Mouse (Mus musculus): ENCODE measurements around the gene Qtrt1. TPM values are rescaled to one million over a fixed set of nuclear protein-coding genes. Genes with fewer than 3 reads are reported as not detected.

Gene Qtrt1
- polyA plus RNA-seq, 1 experiment from 2014 or later: 31.7 TPM

DNA sequence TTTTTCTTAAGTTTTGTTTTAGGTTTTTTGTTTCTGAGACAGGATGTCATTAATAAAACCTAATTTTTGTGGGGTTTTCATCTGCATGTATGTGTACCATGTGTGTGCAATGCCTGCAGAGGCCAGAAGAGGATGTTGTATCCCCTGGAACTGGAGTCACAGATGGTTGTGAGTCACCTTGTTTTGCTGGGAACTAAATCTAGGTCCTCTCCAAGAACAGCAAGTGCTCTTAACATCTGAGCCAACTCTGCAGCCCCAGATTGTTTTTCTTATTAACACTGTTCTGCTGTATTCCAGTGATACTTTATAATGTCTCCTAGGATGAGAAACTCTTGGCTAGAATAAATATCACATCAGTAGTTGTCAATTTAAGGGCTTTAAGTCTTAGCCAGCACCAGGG, 30.8 kb upstream of the Qtrt1 start:
- H3K27ac ChIP-seq (ENCODE audit: low read depth, low read length): no peak overlapping the region
- H3K4me3 ChIP-seq (ENCODE audit: low read depth, low read length): no peak overlapping the region
- no peak for ATAC-seq (replicated peaks; ENCODE audit: insufficient number of reproducible peaks, low FRiP score, low TSS enrichment)
- H3K27me3 ChIP-seq (ENCODE audit: control insufficient read depth, insufficient read depth, low read length): no peaks in the 10 kb centered on the region
- H3K4me1 ChIP-seq (ENCODE audit: control insufficient read depth, insufficient read depth, low read length): peaks cover 35% of the 10 kb centered on the region
- H3K9ac ChIP-seq (ENCODE audit: low read depth, low read length): no peak overlapping the region
- peaks cover 5% of the 10 kb centered on the region for H3K36me3 ChIP-seq (ENCODE audit: control insufficient read depth, insufficient read depth, low read length)
- H3K4me2 ChIP-seq: no peak overlapping the region
- no peaks in the 10 kb centered on the region for H3K9me3 ChIP-seq (replicated peaks; ENCODE audit: control insufficient read depth, low read length)

GRCm38 (mm10) chr9:21383966-21384365, 27.7 kb upstream of the Qtrt1 start:
- no peak for ATAC-seq (replicated peaks; ENCODE audit: insufficient number of reproducible peaks, low FRiP score, low TSS enrichment)
- no peak overlapping the region for H3K27ac ChIP-seq (ENCODE audit: low read depth, low read length)
- no peak overlapping the region; the same call in 1 of the 2 replicates for H3K9ac ChIP-seq (ENCODE audit: low read depth, low read length)
- H3K4me3 ChIP-seq (ENCODE audit: low read depth, low read length): no peak overlapping the region
- H3K4me1 ChIP-seq (ENCODE audit: control insufficient read depth, insufficient read depth, low read length): peaks cover 18% of the 10 kb centered on the region
- H3K36me3 ChIP-seq (ENCODE audit: control insufficient read depth, insufficient read depth, low read length): peaks cover 12% of the 10 kb centered on the region
- H3K4me2 ChIP-seq: no peak overlapping the region
- no peaks in the 10 kb centered on the region for H3K9me3 ChIP-seq (replicated peaks; ENCODE audit: control insufficient read depth, low read length)
- no peaks in the 10 kb centered on the region for H3K27me3 ChIP-seq (ENCODE audit: control insufficient read depth, insufficient read depth, low read length)

- ATAC-seq (replicated peaks; ENCODE audit: insufficient number of reproducible peaks, low FRiP score, low TSS enrichment): no peak
- no peaks in the 10 kb centered on the region for H3K27me3 ChIP-seq (ENCODE audit: control insufficient read depth, insufficient read depth, low read length)
- H3K36me3 ChIP-seq (ENCODE audit: control insufficient read depth, insufficient read depth, low read length): peaks cover 59% of the 10 kb centered on the region
- no peaks in the 10 kb centered on the region for H3K4me1 ChIP-seq (ENCODE audit: control insufficient read depth, insufficient read depth, low read length)
- H3K4me2 ChIP-seq: no peak overlapping the region
- no peak overlapping the region for H3K9ac ChIP-seq (ENCODE audit: low read depth, low read length)
- no peaks in the 10 kb centered on the region for H3K9me3 ChIP-seq (replicated peaks; ENCODE audit: control insufficient read depth, low read length)
- WGBS (ENCODE audit: insufficient replicate concordance): 86% methylated on average over 10 of the region's 10 CpGs
- H3K27ac ChIP-seq (ENCODE audit: low read depth, low read length): no peak overlapping the region
- H3K4me3 ChIP-seq (ENCODE audit: low read depth, low read length): no peak overlapping the region
Measured at GRCm38 (mm10) chr9:21392646-21393175, 18.9 kb upstream of the Qtrt1 start.

GRCm38 (mm10) chr9:21395692-21396091, 15.9 kb upstream of the Qtrt1 start:
- H3K4me1 ChIP-seq (ENCODE audit: control insufficient read depth, insufficient read depth, low read length): no peaks in the 10 kb centered on the region
- WGBS (ENCODE audit: insufficient replicate concordance): 78% methylated on average over 3 of the region's 3 CpGs
- H3K27me3 ChIP-seq (ENCODE audit: control insufficient read depth, insufficient read depth, low read length): no peaks in the 10 kb centered on the region
- no peaks in the 10 kb centered on the region for H3K9me3 ChIP-seq (replicated peaks; ENCODE audit: control insufficient read depth, low read length)
- no peak overlapping the region for H3K4me3 ChIP-seq (ENCODE audit: low read depth, low read length)
- no peak overlapping the region for H3K4me2 ChIP-seq
- no peak overlapping the region for H3K9ac ChIP-seq (ENCODE audit: low read depth, low read length)
- H3K36me3 ChIP-seq (ENCODE audit: control insufficient read depth, insufficient read depth, low read length): peaks cover 64% of the 10 kb centered on the region
- ATAC-seq (replicated peaks; ENCODE audit: insufficient number of reproducible peaks, low FRiP score, low TSS enrichment): no peak
- H3K27ac ChIP-seq (ENCODE audit: low read depth, low read length): no peak overlapping the region

DNA sequence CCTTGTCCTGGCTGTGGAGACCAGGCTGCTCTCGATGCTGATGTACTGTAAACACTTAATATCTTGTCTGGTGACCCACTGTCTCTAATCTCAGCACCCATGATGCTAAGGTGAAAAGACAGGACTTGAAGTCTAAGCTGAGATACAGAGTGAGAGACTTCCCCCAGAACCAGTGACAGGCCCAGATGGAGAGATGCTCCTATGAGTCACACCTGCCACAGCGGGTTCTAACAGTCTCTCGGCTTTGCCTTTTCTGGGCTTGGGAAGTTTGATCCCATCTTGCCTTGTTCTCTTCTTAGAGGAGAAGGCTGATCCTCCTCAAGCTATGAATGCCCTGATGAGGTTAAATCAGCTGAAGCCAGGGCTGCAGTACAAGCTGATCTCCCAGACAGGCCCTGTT, 14.5 kb upstream of the Qtrt1 start:
- H3K4me1 ChIP-seq (ENCODE audit: control insufficient read depth, insufficient read depth, low read length): no peaks in the 10 kb centered on the region
- H3K9me3 ChIP-seq (replicated peaks; ENCODE audit: control insufficient read depth, low read length): no peaks in the 10 kb centered on the region
- H3K27ac ChIP-seq (ENCODE audit: low read depth, low read length): no peak overlapping the region
- ATAC-seq (replicated peaks; ENCODE audit: insufficient number of reproducible peaks, low FRiP score, low TSS enrichment): no peak
- no peak overlapping the region for H3K4me2 ChIP-seq
- H3K9ac ChIP-seq (ENCODE audit: low read depth, low read length): no peak overlapping the region
- H3K27me3 ChIP-seq (ENCODE audit: control insufficient read depth, insufficient read depth, low read length): no peaks in the 10 kb centered on the region
- 92% methylated on average over 3 of the region's 3 CpGs for WGBS (ENCODE audit: insufficient replicate concordance)
- H3K36me3 ChIP-seq (ENCODE audit: control insufficient read depth, insufficient read depth, low read length): peaks cover 61% of the 10 kb centered on the region
- H3K4me3 ChIP-seq (ENCODE audit: low read depth, low read length): no peak overlapping the region

- H3K4me2 ChIP-seq: no peak overlapping the region
- no peak overlapping the region for H3K27ac ChIP-seq (ENCODE audit: low read depth, low read length)
- no peaks in the 10 kb centered on the region for H3K27me3 ChIP-seq (ENCODE audit: control insufficient read depth, insufficient read depth, low read length)
- H3K9me3 ChIP-seq (replicated peaks; ENCODE audit: control insufficient read depth, low read length): no peaks in the 10 kb centered on the region
- ATAC-seq (replicated peaks; ENCODE audit: insufficient number of reproducible peaks, low FRiP score, low TSS enrichment): no peak
- H3K9ac ChIP-seq (ENCODE audit: low read depth, low read length): no peak overlapping the region
- no peaks in the 10 kb centered on the region; the same call in 1 of the 2 replicates for H3K4me1 ChIP-seq (ENCODE audit: control insufficient read depth, insufficient read depth, low read length)
- no peak overlapping the region for H3K4me3 ChIP-seq (ENCODE audit: low read depth, low read length)
- WGBS (ENCODE audit: insufficient replicate concordance): 92% methylated on average over 9 of the region's 9 CpGs
- H3K36me3 ChIP-seq (ENCODE audit: control insufficient read depth, insufficient read depth, low read length): peaks cover 60% of the 10 kb centered on the region
Measured at GRCm38 (mm10) chr9:21401042-21401441, 10.6 kb upstream of the Qtrt1 start.

DNA sequence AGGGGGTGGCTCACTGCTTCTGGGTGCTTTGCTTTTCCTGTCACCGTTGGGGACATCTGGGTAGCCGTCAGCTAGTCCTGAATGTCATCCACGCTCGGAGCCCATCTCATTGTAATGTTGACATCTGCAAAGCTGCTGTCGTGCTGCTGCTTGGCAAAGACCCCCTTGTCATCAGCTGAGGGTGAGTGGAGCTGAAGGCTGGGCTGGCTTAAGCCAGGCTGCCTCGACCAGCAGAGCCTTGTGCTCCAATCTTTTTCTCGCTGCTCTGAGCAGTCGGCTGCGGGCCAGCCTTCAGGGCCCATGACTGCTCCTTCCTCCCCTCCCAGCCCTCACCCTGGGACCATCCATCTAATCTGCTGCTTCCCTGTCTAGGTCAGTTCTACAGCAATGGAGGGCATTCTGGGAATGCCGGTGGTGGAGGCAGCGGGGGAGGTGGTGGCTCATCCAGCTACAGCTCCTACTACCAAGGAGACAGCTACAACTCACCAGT, 8.8 kb upstream of the Qtrt1 start:
- ATAC-seq (replicated peaks; ENCODE audit: insufficient number of reproducible peaks, low FRiP score, low TSS enrichment): no peak
- Histone ChIP-seq H3K27me3 (ENCODE audit: control insufficient read depth, insufficient read depth, low read length) (no peaks in the 10 kb centered on the region), H3K9me3 (replicated peaks; ENCODE audit: control insufficient read depth, low read length) (no peaks in the 10 kb centered on the region), H3K4me1 (ENCODE audit: control insufficient read depth, insufficient read depth, low read length) (no peaks in the 10 kb centered on the region; the same call in 1 of the 2 replicates), H3K9ac (ENCODE audit: low read depth, low read length) (no peak overlapping the region), H3K36me3 (ENCODE audit: control insufficient read depth, insufficient read depth, low read length) (peaks cover 59% of the 10 kb centered on the region), H3K4me2 (no peak overlapping the region), H3K27ac (ENCODE audit: low read depth, low read length) (no peak overlapping the region), H3K4me3 (ENCODE audit: low read depth, low read length) (no peak overlapping the region)
- WGBS (ENCODE audit: insufficient replicate concordance): 60% methylated on average over 11 of the region's 11 CpGs

- no peak overlapping the region for H3K27ac ChIP-seq (ENCODE audit: low read depth, low read length)
- no peak overlapping the region for H3K4me2 ChIP-seq
- no peak overlapping the region for H3K4me3 ChIP-seq (ENCODE audit: low read depth, low read length)
- no peak for ATAC-seq (replicated peaks; ENCODE audit: insufficient number of reproducible peaks, low FRiP score, low TSS enrichment)
- no peaks in the 10 kb centered on the region for H3K27me3 ChIP-seq (ENCODE audit: control insufficient read depth, insufficient read depth, low read length)
- no peaks in the 10 kb centered on the region for H3K9me3 ChIP-seq (replicated peaks; ENCODE audit: control insufficient read depth, low read length)
- 92% methylated on average over 5 of the region's 5 CpGs for WGBS (ENCODE audit: insufficient replicate concordance)
- H3K9ac ChIP-seq (ENCODE audit: low read depth, low read length): no peak overlapping the region
- peaks cover 55% of the 10 kb centered on the region for H3K36me3 ChIP-seq (ENCODE audit: control insufficient read depth, insufficient read depth, low read length)
- H3K4me1 ChIP-seq (ENCODE audit: control insufficient read depth, insufficient read depth, low read length): no peaks in the 10 kb centered on the region; the same call in 1 of the 2 replicates
Measured at GRCm38 (mm10) chr9:21403745-21404144, 7.9 kb upstream of the Qtrt1 start.

DNA sequence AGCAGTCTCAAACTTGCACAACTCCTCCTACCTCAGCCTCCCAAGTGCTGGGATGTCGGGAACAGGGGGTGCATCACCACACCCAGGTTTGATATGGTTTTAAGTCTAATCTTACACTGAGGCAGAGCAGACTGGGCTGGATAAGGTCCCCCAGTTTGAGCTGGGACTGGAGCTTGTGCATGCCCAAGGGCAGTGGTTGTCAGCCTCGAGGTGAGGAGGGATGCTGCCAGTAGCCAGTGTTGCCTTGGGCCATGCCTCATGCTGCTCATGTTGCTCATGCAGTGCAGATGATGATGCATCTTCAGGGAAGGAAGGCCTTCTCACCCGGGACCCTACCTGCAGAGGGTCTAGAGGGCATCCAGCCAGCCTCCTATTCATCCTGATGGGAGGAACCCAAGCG, 6.1 kb upstream of the Qtrt1 start:
- Histone ChIP-seq H3K27ac (ENCODE audit: low read depth, low read length) (no peak overlapping the region), H3K36me3 (ENCODE audit: control insufficient read depth, insufficient read depth, low read length) (peaks cover 42% of the 10 kb centered on the region), H3K4me3 (ENCODE audit: low read depth, low read length) (no peak overlapping the region), H3K9ac (ENCODE audit: low read depth, low read length) (no peak overlapping the region), H3K9me3 (replicated peaks; ENCODE audit: control insufficient read depth, low read length) (no peaks in the 10 kb centered on the region), H3K27me3 (ENCODE audit: control insufficient read depth, insufficient read depth, low read length) (no peaks in the 10 kb centered on the region), H3K4me2 (no peak overlapping the region), H3K4me1 (ENCODE audit: control insufficient read depth, insufficient read depth, low read length) (no peaks in the 10 kb centered on the region; the same call in 1 of the 2 replicates)
- WGBS (ENCODE audit: insufficient replicate concordance): 59% methylated on average over 4 of the region's 4 CpGs
- no peak for ATAC-seq (replicated peaks; ENCODE audit: insufficient number of reproducible peaks, low FRiP score, low TSS enrichment)
